Mouse (Mus musculus) bone marrow, adult 2 months (tissue): ENCODE data around the gene Cdh1.

ENCODE experiments used
- CTCF ChIP-seq: fragments of 200-500 bp; IDR thresholded peaks from 2 replicates; pipeline ENCODE4 v1.5.1; 2011; ENCODE audit warnings: low read length, control low read depth; ENCODE audit not compliant: control insufficient read depth, insufficient read depth
- POLR2A ChIP-seq: fragments of 200-500 bp; IDR thresholded peaks from 2 replicates; pipeline ENCODE4 v1.6.1; 2011; ENCODE audit warnings: low read depth, mild to moderate bottlenecking, control low read depth, low read length, borderline replicate concordance; ENCODE audit not compliant: control insufficient read depth

GRCm38 (mm10) chr8:106712487-106712886 is 109.3 kb downstream of the Cdh1 start:
- TF ChIP-seq CTCF = no peak
- TF ChIP-seq POLR2A = no peak
